Mouse (Mus musculus): ENCODE measurements around the gene Gm20696.

The Gm20696 gene

DNA sequence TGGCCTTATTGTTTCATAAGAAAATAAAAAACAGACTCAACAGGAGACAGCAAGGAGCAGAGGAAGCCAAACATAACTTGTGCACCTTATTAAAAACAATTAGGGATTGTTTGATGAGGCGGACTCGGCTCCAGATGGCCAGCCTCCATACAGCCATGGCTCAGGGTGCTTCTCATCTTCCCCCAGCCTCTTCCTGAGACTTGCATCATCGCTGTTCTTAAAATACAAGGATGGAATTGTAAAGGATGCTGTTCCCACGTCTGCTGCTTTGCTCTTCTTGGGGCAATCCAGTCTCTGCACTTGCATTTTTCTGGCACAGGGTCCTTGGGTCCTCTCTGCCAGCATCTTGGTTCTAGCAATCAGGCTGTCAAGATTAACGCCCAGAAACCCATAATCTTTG lies 94.5 kb downstream of the Gm20696 start:
- no peak for DNase-seq (ENCODE audit: low read depth, low spot score)

DNA sequence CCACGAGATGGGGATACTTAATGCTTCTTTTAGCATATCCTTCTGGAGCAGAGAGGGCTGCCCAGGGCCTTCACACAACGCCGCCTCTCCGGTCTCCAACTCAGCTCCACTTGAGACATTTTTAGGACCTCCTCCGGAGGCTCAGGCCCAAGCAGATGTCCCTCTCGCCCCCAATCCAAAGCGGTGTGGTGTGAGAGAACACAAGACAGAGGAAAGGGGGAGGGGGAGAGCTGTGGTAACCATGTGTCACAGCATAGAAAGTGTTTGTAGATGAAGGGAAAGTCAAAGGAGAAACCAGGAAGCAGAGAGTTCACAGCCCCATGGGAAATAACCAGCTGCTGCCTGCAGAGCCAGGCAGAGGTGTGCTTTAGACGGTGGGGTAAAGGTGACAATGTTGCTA lies 99.7 kb downstream of the Gm20696 start:
- no peak for DNase-seq (ENCODE audit: low read depth, low spot score)

DNA sequence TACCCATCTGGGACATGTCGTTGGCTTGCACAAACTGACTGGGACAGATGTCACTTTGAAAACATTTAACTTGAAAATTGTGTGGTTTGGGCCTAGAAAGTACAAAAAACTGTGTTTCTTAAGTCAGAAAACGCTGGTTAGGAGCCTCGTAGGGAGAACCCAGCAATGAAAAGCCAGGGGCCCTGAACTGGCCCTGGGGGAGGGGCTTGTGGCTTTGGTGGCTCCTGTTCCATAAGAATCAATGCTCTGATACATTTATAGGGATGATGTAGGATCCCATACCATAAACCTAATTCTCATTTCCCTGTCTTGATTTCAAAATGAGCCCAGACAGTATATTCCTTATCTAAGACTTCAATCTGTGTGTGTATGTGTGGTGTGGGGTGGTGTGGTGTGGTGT lies 101.8 kb downstream of the Gm20696 start:
- DNase-seq (ENCODE audit: low read depth, low spot score) = no peak

DNA sequence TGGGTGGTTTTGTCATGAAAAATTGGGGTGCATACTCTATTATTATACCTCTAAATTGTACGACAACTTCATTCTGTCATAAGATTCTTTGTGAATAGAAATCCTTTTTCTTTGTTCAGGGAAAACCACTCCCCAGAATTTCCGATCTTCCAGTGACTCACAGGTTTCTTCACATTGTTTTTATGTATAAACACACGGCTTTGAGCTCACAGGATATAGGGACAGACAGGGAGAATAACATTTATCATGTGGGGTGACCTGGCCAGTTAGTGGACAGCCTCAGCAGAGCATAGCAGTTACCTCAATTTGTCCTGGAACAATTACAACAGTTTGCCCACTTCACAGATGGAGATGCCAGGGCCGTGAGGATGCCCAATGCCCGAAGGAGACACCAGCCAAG lies 109.6 kb downstream of the Gm20696 start:
- no peak for DNase-seq (ENCODE audit: low read depth, low spot score)

DNA sequence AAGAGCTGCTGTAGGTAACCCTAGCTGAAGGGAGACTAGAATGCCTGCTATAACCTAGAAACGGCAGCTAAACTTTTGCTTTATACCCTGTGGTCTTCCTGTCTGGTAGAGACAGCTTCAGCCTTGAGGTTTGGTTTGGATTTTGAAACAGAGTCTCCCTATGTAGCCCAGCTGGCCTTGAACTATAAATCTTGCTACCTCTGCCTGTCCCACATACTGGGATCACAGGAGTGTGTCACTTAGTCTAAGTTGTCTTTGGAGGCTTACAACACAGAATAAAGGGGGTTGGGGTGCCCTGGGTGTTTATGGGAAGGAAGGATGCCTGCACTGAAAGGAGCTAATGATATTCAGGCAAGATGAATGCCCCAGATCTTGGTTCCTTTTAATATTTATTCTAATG lies 113.8 kb downstream of the Gm20696 start:
- no peak for DNase-seq (ENCODE audit: low read depth, low spot score)

DNA sequence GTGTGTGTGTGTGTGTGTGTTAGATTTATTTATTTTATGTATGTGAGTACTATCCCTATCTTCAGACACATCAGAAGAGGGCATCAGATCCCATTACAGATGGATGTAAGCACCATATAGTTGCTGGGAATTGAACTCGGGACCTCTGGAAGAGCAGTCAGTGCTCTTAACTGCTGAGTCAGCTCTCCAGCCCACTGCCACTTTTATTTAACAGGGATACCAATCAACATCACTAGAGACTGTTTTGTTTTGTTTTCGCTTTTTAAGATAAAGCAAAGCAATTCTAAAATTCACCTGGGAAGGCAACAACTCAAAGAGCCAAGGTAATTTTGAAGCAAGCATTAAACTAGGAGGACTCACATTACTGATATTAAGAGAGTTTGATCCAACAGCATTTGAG lies 120.2 kb downstream of the Gm20696 start:
- DNase-seq (ENCODE audit: low read depth, low spot score) = no peak

DNA sequence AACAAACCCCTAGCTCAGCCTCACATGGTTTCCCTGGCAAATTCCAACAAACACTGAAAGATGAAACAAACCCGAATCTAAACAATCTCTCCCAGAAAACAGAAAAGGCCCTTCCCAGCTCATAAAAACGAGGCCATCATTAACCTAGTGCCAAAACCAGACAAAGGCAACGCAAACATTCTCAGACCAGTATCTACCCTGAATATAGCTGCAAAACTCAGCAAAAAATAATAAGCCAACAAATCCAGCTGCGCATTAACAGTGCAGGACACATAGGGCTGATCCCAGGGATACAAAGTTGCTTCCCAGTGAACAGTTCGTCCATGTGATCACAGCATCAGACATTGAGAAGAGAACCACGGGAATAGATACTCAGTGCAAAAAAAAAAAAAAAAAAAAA lies 121.2 kb downstream of the Gm20696 start:
- no peak for DNase-seq (ENCODE audit: low read depth, low spot score)

DNA sequence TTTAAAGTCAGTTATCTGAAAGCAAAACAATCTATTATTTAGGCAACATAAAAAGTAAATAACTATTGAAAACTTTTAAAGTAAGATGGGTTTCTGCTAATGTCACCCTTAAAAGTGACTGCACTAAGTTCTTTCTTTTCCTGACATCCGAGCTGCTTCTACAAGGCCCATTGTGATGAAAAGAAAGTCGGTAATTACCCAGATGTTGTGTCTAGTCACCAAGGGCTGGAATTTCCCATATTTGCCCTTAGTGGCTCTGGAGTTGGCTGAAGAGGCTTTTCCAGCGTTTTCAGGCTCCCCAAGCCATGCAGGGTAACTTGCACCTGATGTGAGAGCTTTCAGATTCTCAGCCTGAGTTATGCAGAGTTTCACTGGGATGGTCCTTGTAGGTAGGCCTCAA lies 125.5 kb downstream of the Gm20696 start:
- no peak for DNase-seq (ENCODE audit: low read depth, low spot score)

DNA sequence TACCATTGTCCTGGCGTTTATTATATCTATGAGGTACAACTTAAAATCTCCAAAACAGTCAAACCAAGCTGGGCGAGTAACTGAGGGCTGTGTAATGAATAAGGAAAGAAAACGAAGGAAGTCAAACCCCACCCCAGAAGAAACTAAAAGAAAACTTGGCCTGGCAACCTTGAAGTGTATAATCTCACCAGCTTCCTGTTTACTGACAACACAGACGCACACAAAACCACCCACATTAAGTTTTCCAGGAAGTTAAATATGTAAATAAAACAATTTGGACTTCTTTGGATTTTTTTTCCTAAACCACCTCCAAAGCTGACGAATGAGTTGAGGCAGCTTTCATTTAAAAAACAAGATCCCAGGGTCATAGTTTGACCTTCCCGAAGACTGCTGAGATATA lies 125.9 kb downstream of the Gm20696 start:
- DNase-seq (ENCODE audit: low read depth, low spot score) = no peak

DNA sequence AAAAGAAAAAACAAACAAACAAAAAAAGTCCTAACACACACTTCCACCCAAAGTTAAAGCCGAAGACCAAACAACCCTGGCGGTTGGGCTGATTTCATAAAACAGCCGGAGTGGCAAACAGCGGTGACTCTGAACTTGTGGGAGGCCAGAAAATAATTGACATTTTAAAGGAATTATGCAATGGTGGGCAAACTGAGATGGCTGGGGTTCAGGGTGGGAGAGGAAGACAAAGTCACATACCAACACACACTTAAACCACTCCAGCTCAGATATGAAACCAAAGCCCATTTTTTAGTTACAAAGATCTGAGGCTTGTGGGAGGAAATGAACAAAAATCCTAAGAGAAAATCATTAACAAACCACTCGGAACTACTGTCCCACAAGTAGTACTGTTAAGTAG lies 126.5 kb downstream of the Gm20696 start:
- DNase-seq (ENCODE audit: low read depth, low spot score) = no peak

DNA sequence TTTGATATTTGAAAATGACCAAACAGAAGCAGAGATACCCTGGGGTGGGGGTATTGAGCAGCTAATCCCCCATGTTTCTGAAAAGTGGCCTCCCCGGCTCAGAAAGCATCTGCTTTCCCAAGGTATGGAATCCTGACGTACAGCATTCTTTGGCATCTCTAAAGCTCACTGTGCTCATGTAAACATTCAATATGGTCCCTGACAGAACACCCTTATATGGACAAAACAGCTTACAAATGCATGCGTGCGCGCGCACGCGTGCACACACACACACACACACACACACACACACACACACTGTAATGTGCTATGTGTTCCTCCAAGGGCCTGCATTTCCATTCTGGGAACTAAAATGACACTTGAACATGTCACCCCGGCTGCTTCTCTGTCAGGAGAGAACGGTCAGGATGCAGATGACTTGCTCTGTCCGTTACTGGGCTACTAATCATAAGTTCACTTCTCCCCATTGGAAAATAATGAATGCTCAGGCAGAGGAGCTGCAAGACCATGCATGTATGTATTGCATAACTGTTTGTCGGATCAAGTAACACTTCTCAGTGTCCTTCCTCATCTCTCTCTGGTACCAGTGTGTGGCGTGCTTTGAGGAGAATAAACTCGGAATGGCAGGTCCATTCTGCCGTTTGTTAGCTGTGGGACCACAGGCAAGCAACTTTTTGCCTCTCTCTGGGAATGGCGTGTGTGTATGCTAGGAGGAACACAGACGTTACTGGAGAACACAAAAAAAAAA lies 128.2 kb downstream of the Gm20696 start:
- DNase-seq (ENCODE audit: low read depth, low spot score) = no peak

DNA sequence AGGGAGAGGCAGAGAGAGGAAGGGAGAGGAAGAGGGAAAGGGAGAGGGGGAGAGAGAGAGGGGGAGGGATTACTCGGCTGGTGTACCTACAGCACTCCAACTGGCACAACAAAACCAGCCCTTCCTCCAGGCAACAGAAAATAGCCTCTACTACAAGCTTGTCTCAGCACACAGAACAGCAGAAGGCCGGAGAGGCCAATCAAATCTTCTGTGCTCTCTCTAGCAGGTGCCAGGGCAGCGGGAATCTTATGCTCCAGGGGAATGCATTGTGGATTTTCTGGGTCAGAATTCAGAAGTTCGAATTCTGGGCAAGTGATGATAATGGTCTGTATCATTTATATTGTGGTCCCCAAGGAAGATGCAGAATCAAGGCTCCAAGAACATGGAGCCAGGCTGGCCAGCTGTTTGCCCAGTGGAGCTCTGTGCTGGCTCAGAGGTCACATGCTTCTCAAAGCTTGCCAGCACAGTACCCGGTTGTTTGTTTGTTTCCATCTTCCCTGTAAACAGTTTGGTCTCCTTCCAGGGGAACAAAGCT lies 132.3 kb downstream of the Gm20696 start:
- no peak for DNase-seq (ENCODE audit: low read depth, low spot score)

DNA sequence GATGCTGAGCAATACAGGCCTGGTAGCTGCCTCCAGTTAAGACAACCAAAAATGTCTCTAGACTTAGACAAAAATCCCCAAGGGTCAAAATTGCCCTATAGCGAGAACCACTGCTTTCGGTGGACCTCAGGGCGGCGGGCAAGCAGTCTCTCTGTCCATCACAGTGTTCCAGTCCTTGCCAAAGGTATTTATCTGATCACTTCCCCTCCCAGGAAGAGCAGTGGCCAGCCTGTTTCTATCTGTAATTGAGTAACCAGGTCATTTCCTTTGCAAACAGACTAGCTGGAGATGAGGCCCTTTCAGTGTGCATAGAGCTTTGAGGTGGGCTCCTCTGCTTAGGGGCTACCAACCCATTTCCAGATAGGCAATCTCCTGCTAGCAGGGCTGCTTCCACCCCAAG lies 134.1 kb downstream of the Gm20696 start:
- no peak for DNase-seq (ENCODE audit: low read depth, low spot score)

DNA sequence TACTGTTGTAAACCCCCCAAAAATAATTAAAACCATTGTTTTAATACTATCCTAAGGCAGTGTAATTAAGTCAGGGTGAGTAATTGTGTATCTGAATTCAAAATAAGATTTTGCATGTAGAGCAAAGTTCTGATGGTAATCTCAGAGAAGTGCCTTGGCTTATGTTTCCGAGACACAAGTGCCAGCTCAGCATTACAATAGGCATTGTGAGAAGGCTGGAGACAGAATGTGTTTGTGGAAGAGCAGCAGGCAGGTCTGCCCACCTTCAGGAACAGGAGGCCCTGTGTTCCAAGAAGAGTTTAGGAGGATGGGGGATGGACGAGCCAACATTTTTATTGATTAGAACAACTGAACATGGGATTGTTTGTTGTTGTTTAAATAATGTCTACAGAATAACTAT lies 137.6 kb downstream of the Gm20696 start:
- no peak for DNase-seq (ENCODE audit: low read depth, low spot score)

DNA sequence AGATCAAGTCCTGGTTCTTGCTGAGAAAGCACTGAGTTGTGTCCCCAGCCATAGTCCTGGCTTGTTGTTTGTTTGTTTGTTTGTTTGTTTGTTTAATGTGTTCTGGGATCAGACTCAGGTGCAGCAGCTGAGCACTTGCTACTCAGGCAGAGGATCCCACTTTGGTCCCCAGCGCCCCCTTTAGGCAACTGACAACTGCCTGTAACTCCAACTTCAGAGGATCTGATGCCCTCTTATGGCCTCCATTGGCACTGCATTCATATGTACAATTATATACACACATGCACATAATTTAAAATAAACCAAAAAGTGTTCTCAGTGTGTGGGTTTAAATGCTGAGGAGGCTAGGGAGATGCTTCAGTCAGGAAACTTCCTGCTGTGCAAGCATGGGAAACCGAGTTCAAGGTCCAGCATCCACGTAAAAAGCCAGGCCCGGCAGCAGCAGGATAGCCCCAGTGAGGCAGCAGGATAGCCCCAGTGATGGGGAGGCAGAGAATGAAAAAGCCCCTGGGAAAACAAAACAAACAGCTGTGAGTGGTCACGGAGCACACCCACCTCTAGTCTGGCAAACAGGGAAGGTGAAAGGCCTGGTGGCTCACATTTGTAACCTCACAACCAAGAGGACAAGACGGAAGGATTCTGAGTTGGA lies 139.0 kb downstream of the Gm20696 start:
- DNase-seq (ENCODE audit: low read depth, low spot score) = no peak

DNA sequence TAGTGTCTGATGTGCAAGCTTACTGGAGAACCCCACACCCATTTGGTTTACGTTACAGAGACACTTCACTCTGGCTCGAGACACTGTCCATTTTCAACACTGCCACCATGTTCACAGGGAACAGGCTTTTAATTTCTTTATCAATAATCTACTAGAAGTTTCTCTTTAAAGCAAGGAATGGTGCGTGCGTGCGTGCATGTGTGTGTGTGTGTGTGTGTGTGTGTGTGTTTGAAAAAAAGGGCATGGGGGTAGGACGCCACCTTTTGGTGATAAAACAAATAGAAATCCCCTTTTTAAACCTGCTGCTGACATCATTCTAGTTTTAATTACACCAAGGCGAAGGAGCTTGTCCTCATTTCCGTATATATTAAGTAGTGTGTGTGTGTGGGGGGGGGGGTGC lies 141.2 kb downstream of the Gm20696 start:
- DNase-seq (ENCODE audit: low read depth, low spot score) = no peak

DNA sequence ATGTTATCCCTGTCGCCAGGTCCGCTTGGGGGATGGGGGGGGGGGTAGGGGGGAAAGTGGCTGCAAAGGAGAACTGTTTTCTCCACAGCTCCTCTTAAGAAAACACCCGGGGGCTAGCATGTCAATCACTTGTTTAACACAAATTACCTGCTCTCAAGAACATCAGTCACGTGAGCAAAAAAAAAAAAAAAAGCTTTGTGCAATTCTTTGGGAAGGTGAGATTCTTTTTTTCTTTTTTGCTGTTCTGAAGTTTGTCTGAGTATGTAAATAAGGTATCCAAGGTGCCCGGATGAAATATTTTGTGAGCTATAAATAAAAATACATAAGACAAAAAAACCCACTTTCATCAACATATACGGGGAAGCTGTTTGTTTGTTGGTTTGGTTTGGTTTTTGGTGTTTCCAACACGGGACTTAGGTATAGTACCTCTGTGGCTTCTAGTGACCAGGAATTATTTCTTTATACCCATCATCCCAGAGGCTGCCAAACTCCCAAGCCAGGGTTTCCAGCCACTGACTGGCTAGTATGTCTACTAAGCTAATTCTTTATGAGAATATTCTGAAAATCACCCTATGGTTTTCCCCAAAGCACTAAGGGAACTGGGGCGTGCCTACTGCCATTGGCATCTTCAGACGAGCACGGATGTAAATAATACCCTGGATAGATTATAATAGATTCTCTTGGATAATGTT lies 142.8 kb downstream of the Gm20696 start:
- DNase-seq (ENCODE audit: low read depth, low spot score) = no peak

DNA sequence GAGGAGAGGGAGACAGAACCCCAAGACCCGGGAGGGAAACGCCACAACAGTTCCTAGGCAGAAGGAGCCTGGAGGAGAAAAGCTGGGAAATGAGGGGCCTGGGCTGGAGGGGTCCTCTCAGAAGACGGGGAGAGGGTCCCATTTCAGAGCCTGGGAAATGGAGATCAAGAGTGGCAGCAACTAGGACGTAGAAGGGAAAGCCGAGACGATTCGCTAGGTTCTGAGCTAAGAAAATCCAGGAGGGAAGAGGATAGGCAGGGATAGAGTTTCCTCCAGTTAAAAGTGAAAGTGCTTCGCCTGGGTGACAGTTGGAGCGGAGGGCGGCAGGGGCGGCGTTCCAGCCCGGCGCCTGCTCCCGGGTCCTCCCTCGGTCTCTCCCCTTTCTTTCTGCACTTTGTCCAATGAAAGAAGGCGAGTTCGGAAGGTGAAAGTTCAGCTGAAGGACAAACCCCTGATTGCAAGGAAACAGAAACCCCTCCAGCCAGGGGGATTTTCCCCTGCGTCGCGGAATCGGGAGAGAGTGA lies 143.4 kb downstream of the Gm20696 start:
- peak; percentile 50 for DNase-seq (ENCODE audit: low read depth, low spot score)

DNA sequence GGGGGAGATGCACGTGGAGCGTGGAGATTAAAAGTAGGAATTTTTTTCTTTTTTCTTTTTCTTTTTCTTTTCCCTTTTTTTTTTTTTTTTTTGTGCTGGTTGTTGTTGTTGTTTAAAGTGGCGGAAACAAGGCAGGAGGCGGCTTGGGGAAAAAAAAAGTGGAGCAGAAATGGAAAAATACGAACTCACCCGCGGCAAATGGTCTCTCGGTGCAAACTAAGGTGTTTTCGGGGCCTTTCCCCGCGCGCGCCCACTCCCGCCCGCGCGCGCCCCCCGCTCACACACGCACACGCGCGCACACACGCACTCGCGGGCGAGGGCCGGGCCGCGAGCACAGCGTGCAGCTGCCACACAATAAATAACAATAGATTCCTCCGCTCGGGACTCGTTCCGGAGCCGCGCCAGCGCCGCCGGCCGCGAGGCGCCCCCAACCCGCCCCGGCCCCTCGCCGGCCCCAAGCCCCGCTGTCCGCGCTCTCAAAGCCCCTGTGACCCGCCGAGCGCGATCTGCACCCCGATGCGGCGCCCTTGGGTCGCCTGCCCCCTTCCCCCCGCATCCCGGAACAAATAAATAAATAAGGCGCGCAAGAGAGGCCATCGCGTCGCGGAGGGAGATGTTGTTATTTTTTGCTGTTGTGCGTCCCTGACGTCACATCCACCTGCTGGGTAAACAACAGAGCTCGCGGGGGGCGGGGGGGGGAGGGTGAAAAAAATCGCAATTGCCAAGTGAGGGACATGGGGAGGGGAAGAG lies 144.1 kb downstream of the Gm20696 start, which contains the start of gene Foxp1:
TSS of gene Foxp1 (minus strand) at position 363 of the 750 bp plus-strand sequence.
- DNase-seq (ENCODE audit: low read depth, low spot score) = peak; percentile 84

DNA sequence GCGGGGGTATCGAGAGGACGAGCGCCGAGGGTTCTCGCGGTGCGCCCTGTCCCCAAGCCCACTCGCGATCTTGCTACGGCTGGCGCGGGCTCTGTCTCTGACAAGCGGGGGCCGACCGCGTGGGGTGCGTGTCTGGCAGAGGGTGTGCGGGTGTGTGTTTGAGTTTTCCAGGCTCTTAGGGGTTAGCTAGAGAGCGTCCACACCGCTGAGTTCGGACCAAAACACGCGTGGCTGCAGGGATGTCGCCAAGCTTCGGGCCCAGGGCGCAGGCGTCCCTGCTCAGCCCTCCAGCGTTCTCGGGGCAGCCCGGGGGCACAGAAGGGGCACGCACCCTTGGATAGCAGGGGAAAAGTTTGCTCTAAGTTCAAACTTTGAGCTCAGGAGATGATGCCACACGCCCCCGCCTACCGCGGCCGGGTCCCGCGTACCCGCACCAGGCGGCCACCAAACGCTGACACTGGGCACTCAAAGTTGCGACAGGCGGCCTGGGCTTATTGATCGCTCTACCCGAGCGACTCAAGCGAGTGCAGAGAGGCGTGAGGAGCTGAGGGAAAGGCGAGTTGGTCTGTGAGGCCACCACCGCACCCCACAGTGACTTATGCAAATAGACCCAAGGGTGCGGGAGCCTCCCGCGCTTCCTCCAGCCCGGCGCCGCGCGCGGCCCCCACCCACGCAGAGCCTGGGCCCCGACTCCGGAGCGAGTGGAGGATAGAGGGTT lies 144.8 kb downstream of the Gm20696 start:
- peak; percentile 24 for DNase-seq (ENCODE audit: low read depth, low spot score)

Data from retina, postnatal 7 days (tissue).